Mouse (Mus musculus) olfactory bulb, adult 2 months (tissue): ENCODE results near the gene Mapk11.

Experiments used
- CTCF ChIP-seq: fragments of 200-500 bp; IDR thresholded peaks from 2 replicates; pipeline ENCODE4 v1.5.1; 2012; ENCODE audit warnings: low read depth, mild to moderate bottlenecking, low read length, moderate library complexity; ENCODE audit not compliant: insufficient read depth
- POLR2A ChIP-seq: fragments of 200-500 bp; IDR thresholded peaks from 2 replicates; pipeline ENCODE4 v1.6.1; 2012; ENCODE audit warnings: mild to moderate bottlenecking, low read depth, low read length, moderate library complexity; ENCODE audit not compliant: insufficient read depth

GRCm38 (mm10) chr15:89104425-89104824, 45.0 kb downstream of the Mapk11 start:
- TF ChIP-seq POLR2A (no peak), CTCF (no peak)
